Mouse (Mus musculus): Measurements from ENCODE around the gene Etl4. TPM values are rescaled to one million over a fixed set of nuclear protein-coding genes. Genes with fewer than 3 reads are reported as not detected.

Gene Etl4
- polyA plus RNA-seq, 1 experiment from 2014 or later, result 12.4 TPM

- Histone ChIP-seq H3K27me3 (ENCODE audit: control insufficient read depth, insufficient read depth, low read length) (no peaks in the 10 kb centered on the region), H3K4me1 (replicated peaks; ENCODE audit: control insufficient read depth, insufficient read depth) (no peaks in the 10 kb centered on the region), H3K4me2 (replicated peaks; ENCODE audit: low read depth) (no peak overlapping the region), H3K9ac (ENCODE audit: low read length) (no peak overlapping the region), H3K4me3 (ENCODE audit: low read depth, low read length) (no peak overlapping the region), H3K9me3 (ENCODE audit: control insufficient read depth, low read length) (no peaks in the 10 kb centered on the region), H3K36me3 (ENCODE audit: control insufficient read depth, insufficient read depth, low read length) (peaks cover 5% of the 10 kb centered on the region; the same call in 1 of the 2 replicates), H3K27ac (replicated peaks) (no peak overlapping the region)
- TF ChIP-seq EP300 (optimal IDR thresholded peaks at IDR 0.05), result no peak
- TF ChIP-seq CTCF (IDR thresholded peaks at IDR 0.05; ENCODE audit: low read depth), result no peak
- 69% methylated on average over 8 of the region's 8 CpGs for WGBS
- no peak for ATAC-seq (ENCODE audit: low FRiP score, low TSS enrichment)
- peak; percentile 20 for DNase-seq (ENCODE audit: low spot score)
These were observed 901.9 kb downstream of the Etl4 start for GRCm38 (mm10) chr2:20811506-20811905.

- no peak overlapping the region for H3K27ac ChIP-seq (replicated peaks)
- DNase-seq (ENCODE audit: low spot score) (no peak), ATAC-seq (ENCODE audit: low FRiP score, low TSS enrichment) (no peak)
- H3K4me3 ChIP-seq (ENCODE audit: low read depth, low read length), result no peak overlapping the region
- 0 out of 2 replicates have a peak, but pooled peaks cover under 1% of the 10 kb centered on the region for H3K36me3 ChIP-seq (ENCODE audit: control insufficient read depth, insufficient read depth, low read length)
- H3K9ac ChIP-seq (ENCODE audit: low read length), result no peak overlapping the region
- 79% methylated on average over 2 of the region's 2 CpGs for WGBS
- H3K4me1 ChIP-seq (replicated peaks; ENCODE audit: control insufficient read depth, insufficient read depth), result no peaks in the 10 kb centered on the region
- H3K27me3 ChIP-seq (ENCODE audit: control insufficient read depth, insufficient read depth, low read length), result no peaks in the 10 kb centered on the region
- no peaks in the 10 kb centered on the region for H3K9me3 ChIP-seq (ENCODE audit: control insufficient read depth, low read length)
- H3K4me2 ChIP-seq (replicated peaks; ENCODE audit: low read depth), result no peak overlapping the region
- TF ChIP-seq EP300 (optimal IDR thresholded peaks at IDR 0.05) (no peak), CTCF (IDR thresholded peaks at IDR 0.05; ENCODE audit: low read depth) (peak; percentile 58)
These were observed 904.4 kb downstream of the Etl4 start for GRCm38 (mm10) chr2:20813986-20814385.

DNA sequence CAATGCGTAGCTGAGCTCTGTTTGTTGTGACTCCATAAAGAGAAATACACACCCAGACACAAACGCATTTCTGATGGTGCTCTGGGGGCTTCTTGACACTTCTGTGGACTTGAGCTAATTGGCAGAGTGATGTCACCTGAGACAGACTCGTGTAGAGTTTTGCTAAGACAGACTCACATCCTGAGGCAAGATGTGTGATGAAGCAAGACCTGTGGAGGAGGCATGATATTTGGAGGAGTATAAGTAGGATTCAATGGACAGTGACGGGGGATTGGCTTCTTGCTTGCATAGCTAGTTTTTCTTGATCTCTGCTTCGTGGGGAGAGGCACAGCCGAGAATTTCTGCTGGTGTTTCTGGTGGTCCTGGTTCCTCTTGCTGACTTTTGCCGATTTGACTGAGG is 908.6 kb downstream of the Etl4 start:
- no peaks in the 10 kb centered on the region for H3K9me3 ChIP-seq (ENCODE audit: control insufficient read depth, low read length)
- no peaks in the 10 kb centered on the region for H3K27me3 ChIP-seq (ENCODE audit: control insufficient read depth, insufficient read depth, low read length)
- no peak for DNase-seq (ENCODE audit: low spot score)
- no peaks in the 10 kb centered on the region for H3K36me3 ChIP-seq (ENCODE audit: control insufficient read depth, insufficient read depth, low read length)
- TF ChIP-seq CTCF (IDR thresholded peaks at IDR 0.05; ENCODE audit: low read depth), result no peak
- no peak for TF ChIP-seq EP300 (optimal IDR thresholded peaks at IDR 0.05)
- no peak overlapping the region for H3K4me2 ChIP-seq (replicated peaks; ENCODE audit: low read depth)
- H3K4me1 ChIP-seq (replicated peaks; ENCODE audit: control insufficient read depth, insufficient read depth), result no peaks in the 10 kb centered on the region
- ATAC-seq (ENCODE audit: low FRiP score, low TSS enrichment), result no peak
- 78% methylated on average over 7 of the region's 7 CpGs for WGBS
- H3K9ac ChIP-seq (ENCODE audit: low read length), result no peak overlapping the region
- H3K4me3 ChIP-seq (ENCODE audit: low read depth, low read length), result no peak overlapping the region
- no peak overlapping the region for H3K27ac ChIP-seq (replicated peaks)

DNA sequence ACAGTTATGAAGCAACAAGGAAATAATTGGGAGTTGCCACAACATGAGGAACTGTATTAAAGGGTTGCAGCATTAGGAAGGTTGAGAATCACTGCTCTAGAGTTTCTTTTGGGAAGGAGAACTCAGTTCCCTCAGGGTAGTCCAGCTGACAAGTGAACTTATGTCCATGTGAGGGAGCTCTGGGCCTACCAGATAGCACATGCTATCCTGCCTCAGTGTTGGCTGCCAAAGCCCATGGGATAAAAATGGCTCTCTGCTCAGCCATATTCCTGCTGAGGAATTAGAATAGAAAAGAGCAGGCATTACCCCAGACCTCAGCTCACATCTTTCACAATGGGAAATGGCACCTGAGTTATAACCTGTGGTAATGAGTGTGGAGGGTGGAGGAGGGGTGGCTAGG is 916.7 kb downstream of the Etl4 start:
- ATAC-seq (ENCODE audit: low FRiP score, low TSS enrichment) (no peak), DNase-seq (ENCODE audit: low spot score) (no peak)
- Histone ChIP-seq H3K4me3 (ENCODE audit: low read depth, low read length) (no peak overlapping the region), H3K4me2 (replicated peaks; ENCODE audit: low read depth) (no peak overlapping the region), H3K9me3 (ENCODE audit: control insufficient read depth, low read length) (no peaks in the 10 kb centered on the region), H3K4me1 (replicated peaks; ENCODE audit: control insufficient read depth, insufficient read depth) (no peaks in the 10 kb centered on the region), H3K36me3 (ENCODE audit: control insufficient read depth, insufficient read depth, low read length) (no peaks in the 10 kb centered on the region), H3K27me3 (ENCODE audit: control insufficient read depth, insufficient read depth, low read length) (no peaks in the 10 kb centered on the region), H3K27ac (replicated peaks) (no peak overlapping the region), H3K9ac (ENCODE audit: low read length) (no peak overlapping the region)
- TF ChIP-seq CTCF (IDR thresholded peaks at IDR 0.05; ENCODE audit: low read depth), result no peak
- no peak for TF ChIP-seq EP300 (optimal IDR thresholded peaks at IDR 0.05)

DNA sequence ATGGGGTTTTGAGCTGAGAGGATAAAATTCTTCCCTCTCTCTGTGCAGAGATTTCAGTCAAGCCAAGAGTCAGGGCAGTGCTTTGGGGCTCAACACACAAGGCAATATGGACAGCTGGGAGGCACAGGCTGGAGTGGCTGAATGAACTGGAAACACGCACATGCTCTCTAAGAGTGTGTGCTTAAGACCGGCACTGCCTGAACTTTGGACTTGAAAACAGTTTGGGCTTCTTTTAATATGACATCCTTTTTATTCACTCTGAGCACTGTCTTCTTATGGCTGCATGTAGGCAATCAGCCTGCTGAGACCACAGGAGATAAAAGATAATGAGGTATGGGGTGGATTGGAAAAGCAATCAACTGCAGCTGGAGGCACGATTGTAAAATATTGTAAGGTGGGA is 921.3 kb downstream of the Etl4 start:
- no peak overlapping the region for H3K9ac ChIP-seq (ENCODE audit: low read length)
- H3K27ac ChIP-seq (replicated peaks), result no peak overlapping the region
- H3K4me3 ChIP-seq (ENCODE audit: low read depth, low read length), result no peak overlapping the region
- 57% methylated on average over 3 of the region's 3 CpGs for WGBS
- no peaks in the 10 kb centered on the region for H3K4me1 ChIP-seq (replicated peaks; ENCODE audit: control insufficient read depth, insufficient read depth)
- H3K4me2 ChIP-seq (replicated peaks; ENCODE audit: low read depth), result no peak overlapping the region
- H3K9me3 ChIP-seq (ENCODE audit: control insufficient read depth, low read length), result no peaks in the 10 kb centered on the region
- no peak for TF ChIP-seq CTCF (IDR thresholded peaks at IDR 0.05; ENCODE audit: low read depth)
- no peak for TF ChIP-seq EP300 (optimal IDR thresholded peaks at IDR 0.05)
- no peaks in the 10 kb centered on the region for H3K27me3 ChIP-seq (ENCODE audit: control insufficient read depth, insufficient read depth, low read length)
- no peaks in the 10 kb centered on the region for H3K36me3 ChIP-seq (ENCODE audit: control insufficient read depth, insufficient read depth, low read length)
- DNase-seq (ENCODE audit: low spot score) (no peak), ATAC-seq (ENCODE audit: low FRiP score, low TSS enrichment) (no peak; the same call in 1 of the 2 replicates)

DNA sequence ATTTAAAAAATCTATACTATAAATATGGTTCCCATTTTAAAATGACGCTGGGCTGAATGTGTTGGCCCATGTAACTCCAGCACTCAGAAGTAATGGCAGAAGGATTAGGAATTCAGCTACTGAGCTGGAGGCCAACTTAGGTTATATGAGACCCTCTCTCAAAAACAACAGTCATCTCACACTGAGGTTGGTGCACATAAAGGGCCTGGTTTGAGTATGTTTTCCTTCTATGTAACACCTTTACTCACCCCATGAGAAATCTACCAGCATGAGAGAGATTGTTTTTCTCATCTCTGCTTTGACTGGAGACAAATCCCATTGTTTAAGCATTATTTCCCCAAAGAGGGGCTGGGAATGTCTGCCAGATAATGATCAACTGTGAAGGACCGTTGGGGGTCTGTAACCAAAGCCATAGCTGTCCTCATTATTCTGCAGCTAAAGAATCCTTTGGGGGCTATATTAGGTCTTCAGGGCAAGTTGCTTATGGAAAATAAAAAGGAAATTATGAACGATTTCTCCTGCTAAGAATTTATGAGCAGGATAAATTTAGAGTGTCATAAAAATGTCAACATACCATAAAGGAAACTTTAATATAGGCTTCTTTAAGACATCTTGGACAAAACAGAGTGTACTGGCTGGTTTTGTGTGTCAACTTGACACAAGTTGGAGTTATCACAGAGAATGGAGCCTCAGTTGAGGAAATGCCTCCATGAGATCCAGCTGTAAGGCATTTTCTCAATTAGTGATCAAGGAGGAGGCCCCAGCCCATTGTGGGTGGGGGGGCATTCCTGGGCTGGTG is 922.2 kb downstream of the Etl4 start:
- 68% methylated on average over 3 of the region's 3 CpGs for WGBS

More for the DNA sequence above, 922.2 kb downstream of the Etl4 start:
- Histone ChIP-seq H3K27ac (replicated peaks) (no peak overlapping the region), H3K9me3 (ENCODE audit: control insufficient read depth, low read length) (no peaks in the 10 kb centered on the region), H3K4me3 (ENCODE audit: low read depth, low read length) (no peak overlapping the region), H3K9ac (ENCODE audit: low read length) (no peak overlapping the region), H3K4me1 (replicated peaks; ENCODE audit: control insufficient read depth, insufficient read depth) (no peaks in the 10 kb centered on the region), H3K36me3 (ENCODE audit: control insufficient read depth, insufficient read depth, low read length) (no peaks in the 10 kb centered on the region), H3K27me3 (ENCODE audit: control insufficient read depth, insufficient read depth, low read length) (no peaks in the 10 kb centered on the region), H3K4me2 (replicated peaks; ENCODE audit: low read depth) (no peak overlapping the region)
- ATAC-seq (ENCODE audit: low FRiP score, low TSS enrichment) (no peak), DNase-seq (ENCODE audit: low spot score) (no peak)
- TF ChIP-seq CTCF (IDR thresholded peaks at IDR 0.05; ENCODE audit: low read depth) (no peak), EP300 (optimal IDR thresholded peaks at IDR 0.05) (no peak)
